Mouse (Mus musculus) ES-E14 (cell line): ENCODE results near the gene Pygo1. TPM values are rescaled to one million over a fixed set of nuclear protein-coding genes. Genes with fewer than 3 reads are reported as not detected.

Experiments used
- DNase-seq: peaks from one replicate; pipeline ENCODE4 v3.0.0-alpha.2; 2013; ENCODE audit warnings: low read depth, low spot score
- H3K27ac ChIP-seq: 2 replicates; pipeline ENCODE4 v1.5.1; 2012; ENCODE audit warnings: low read depth, mild to moderate bottlenecking, low read length, moderate library complexity, mixed read lengths; ENCODE audit not compliant: poor library complexity, insufficient read depth, severe bottlenecking
- H3K36me3 ChIP-seq: 2 replicates; pipeline ENCODE4 v1.6.1; 2012; ENCODE audit warnings: mild to moderate bottlenecking, low read length, moderate library complexity, mixed read lengths; ENCODE audit not compliant: control insufficient read depth, poor library complexity, insufficient read depth, severe bottlenecking
- H3K4me1 ChIP-seq, 2 experiments: fragments of 150-350 bp in 1 of 2; sonication (generic) in 1 of 2; 2 replicates each; pipeline ENCODE4 v1.6.1; 2012; ENCODE audit warnings: low read length in 2 of 2, mild to moderate bottlenecking in 1 of 2, mixed read lengths in 1 of 2; ENCODE audit not compliant: control insufficient read depth in 2 of 2, insufficient read depth in 2 of 2, poor library complexity in 1 of 2
- H3K4me3 ChIP-seq, 2 experiments: fragments of 150-350 bp in 1 of 2; sonication (generic) in 1 of 2; 2 replicates each; pipeline ENCODE4 v1.5.1; 2012; ENCODE audit warnings: low read length in 2 of 2, low read depth in 1 of 2, mild to moderate bottlenecking in 1 of 2, mixed read lengths in 1 of 2; ENCODE audit not compliant: insufficient read depth in 1 of 2, poor library complexity in 1 of 2, severe bottlenecking in 1 of 2
- H3K9ac ChIP-seq: 2 replicates; pipeline ENCODE4 v1.6.1; 2012; ENCODE audit warnings: low read depth, mild to moderate bottlenecking, low read length, mixed read lengths; ENCODE audit not compliant: poor library complexity, insufficient read depth, severe bottlenecking
- H3K9me3 ChIP-seq: fragments of 150-350 bp; sonication (generic); 2 replicates; pipeline ENCODE4 v1.6.1; 2012; ENCODE audit warnings: low read depth, mild to moderate bottlenecking, low read length; ENCODE audit not compliant: control insufficient read depth, insufficient read depth
- CHD2 ChIP-seq: IDR thresholded peaks from 2 replicates; pipeline ENCODE4 v1.6.1; 2014; ENCODE audit warnings: mild to moderate bottlenecking, low read depth, low read length, inconsistent platforms
- HCFC1 ChIP-seq: IDR thresholded peaks from 2 replicates; pipeline ENCODE4 v1.6.1; 2012; ENCODE audit warnings: low read length, inconsistent platforms, borderline replicate concordance; ENCODE audit not compliant: insufficient read depth
- MAFK ChIP-seq: IDR thresholded peaks from 2 replicates; pipeline ENCODE4 v1.6.1; 2014; ENCODE audit warnings: mild to moderate bottlenecking, low read depth, low read length, inconsistent platforms; ENCODE audit not compliant: insufficient read depth
- ZC3H11A ChIP-seq: IDR thresholded peaks from 2 replicates; pipeline ENCODE4 v1.6.1; 2012; ENCODE audit warnings: low read depth, mild to moderate bottlenecking, inconsistent platforms, low read length, borderline replicate concordance
- ZNF384 ChIP-seq: IDR thresholded peaks from 2 replicates; pipeline ENCODE4 v1.6.1; 2012; ENCODE audit warnings: low read depth, low read length, inconsistent platforms
- in situ Hi-C, 2 experiments: fragments of 600-800 bp; cut with MboI; formaldehyde crosslinking; loops; one replicate each; pipeline ENCODE4 v1.15.1; 2025; ENCODE audit warnings: low sequenced_read_pairs in 2 of 2, inconsistent platforms in 1 of 2; ENCODE audit not compliant: unreplicated experiment in 2 of 2
- total RNA-seq: library from RNA; depleted of rRNA; stranded (reverse); fragments of 300-350 nt; gene quantifications from 2 replicates; pipeline ENCODE4 v1.2.3, GENCODE M21; 2012; rRNA removed

Pygo1 gene
- 0.42 and 0.58 TPM in 2 replicates for total RNA-seq

GRCm38 (mm10) chr9:72925021-72925934 lies at the start of gene Pygo1:
Gene Pygo1, plus strand, starts transcription at chr9:72925645.
- TF ChIP-seq HCFC1 = peak; percentile 61; the same call in 1 of the 2 replicates
- no peak for TF ChIP-seq ZC3H11A
- TF ChIP-seq ZNF384 = no peak
- TF ChIP-seq MAFK = no peak
- Histone ChIP-seq H3K9me3 (no peaks in the 10 kb centered on the region), H3K27ac (no peak within 1 kb of the TSS), H3K36me3 (no peaks in the 10 kb centered on the region), H3K9ac (peak within 1 kb of the TSS; percentile 78), H3K4me3 (peak within 1 kb of the TSS; percentile 78 to 82), H3K4me1 (peaks cover 0 to 1% of the 10 kb centered on the region in 2 experiments; a peak in 1 of 4 replicates)
- DNase-seq = no peak
- in situ Hi-C loops = no loop called here

- peaks cover 11 to 17% of the 10 kb centered on the region in 2 experiments for H3K4me1 ChIP-seq
- H3K4me3 ChIP-seq = no peak overlapping the region
- H3K27ac ChIP-seq = no peak overlapping the region
- no peaks in the 10 kb centered on the region for H3K36me3 ChIP-seq
- H3K9ac ChIP-seq = no peak overlapping the region
- TF ChIP-seq CHD2 = no peak
- no peak for TF ChIP-seq ZNF384
- peak; percentile 34; the same call in 1 of the 2 replicates for TF ChIP-seq ZC3H11A
- no peaks in the 10 kb centered on the region for H3K9me3 ChIP-seq
- no peak for DNase-seq
- in situ Hi-C loops = loop anchor here in 1 of 2 experiments (25.0 kb wide), 1 partner anchor 114 kb away; no protein-coding TSS in a partner anchor
Measured at GRCm38 (mm10) chr9:72875878-72876277, 49.6 kb upstream of the Pygo1 start.

GRCm38 (mm10) chr9:72877905-72878304 lies 47.5 kb upstream of the Pygo1 start:
- Histone ChIP-seq H3K9ac (no peak overlapping the region), H3K4me1 (peaks cover 13 to 16% of the 10 kb centered on the region in 2 experiments), H3K36me3 (no peaks in the 10 kb centered on the region), H3K9me3 (no peaks in the 10 kb centered on the region), H3K4me3 (no peak overlapping the region), H3K27ac (no peak overlapping the region)
- no peak for DNase-seq
- no peak for TF ChIP-seq ZC3H11A
- no peak for TF ChIP-seq HCFC1
- no peak for TF ChIP-seq CHD2
- no peak for TF ChIP-seq ZNF384
- TF ChIP-seq MAFK = no peak
- in situ Hi-C loops = loop anchor here in 1 of 2 experiments (25.0 kb wide), 1 partner anchor 116 kb away; no protein-coding TSS in a partner anchor

- Histone ChIP-seq H3K4me1 (peaks cover 14 to 15% of the 10 kb centered on the region in 2 experiments), H3K9ac (no peak overlapping the region), H3K4me3 (no peak overlapping the region), H3K27ac (no peak overlapping the region), H3K36me3 (no peaks in the 10 kb centered on the region), H3K9me3 (no peaks in the 10 kb centered on the region)
- DNase-seq = no peak
- no peak for TF ChIP-seq ZNF384
- no peak for TF ChIP-seq HCFC1
- in situ Hi-C loops = loop anchor here in 1 of 2 experiments (25.0 kb wide), 1 partner anchor 116 kb away; no protein-coding TSS in a partner anchor
Measured at GRCm38 (mm10) chr9:72878656-72879055, 46.8 kb upstream of the Pygo1 start.
